Mouse (Mus musculus): ENCODE data around the gene 2900026A02Rik.

DNA sequence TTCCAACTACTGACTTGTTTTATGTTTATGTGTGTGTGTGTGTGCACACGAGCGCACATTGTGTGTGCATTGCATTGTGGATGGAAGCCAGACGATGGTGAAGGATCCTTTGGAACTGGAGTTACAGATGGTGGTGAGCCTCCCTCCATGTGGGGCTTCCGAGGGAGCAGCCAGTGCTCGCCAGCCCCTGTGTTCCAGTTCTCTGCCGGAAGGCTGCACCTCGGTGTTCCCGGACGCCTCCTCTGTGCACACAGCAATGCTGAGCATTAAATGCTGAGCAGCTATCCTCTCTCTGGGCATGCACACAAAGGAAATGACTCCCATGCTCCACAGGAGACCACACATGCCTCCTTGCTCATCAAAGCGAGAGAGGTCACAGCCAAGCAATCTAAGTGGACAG lies 60.7 kb downstream of the 2900026A02Rik start:
- TF ChIP-seq CTCF (IDR thresholded peaks at IDR 0.05; ENCODE audit: extremely low read depth, insufficient read length, insufficient replicate concordance, low read depth, low read length), result no peak
- TF ChIP-seq POLR2A (IDR thresholded peaks at IDR 0.05; ENCODE audit: low read depth, low read length), result no peak

All from small intestine, adult 2 months (tissue).